Mouse (Mus musculus) adrenal gland, adult 18-20 months (tissue): ENCODE measurements around the gene Rnf169. TPM values are rescaled to one million over a fixed set of nuclear protein-coding genes. Genes with fewer than 3 reads are reported as not detected.
A peak's percentile ranks its signal among the peaks of the same experiment; 100 is the strongest.

Source experiments
- DNase-seq, 2 experiments: peaks; one replicate each; pipeline ENCODE4 v3.0.0; 2021 to 2022; ENCODE audit warnings: low spot score in 2 of 2
- long read RNA-seq, 2 experiments: library from polyadenylated mRNA; stranded (forward); transcript quantifications; one replicate each; pipeline ENCODE4 v2.0.0; 2021
- total RNA-seq, 2 experiments: library from RNA; stranded (reverse); gene quantifications; 1 replicate in 1 of 2; 2 replicates in 1 of 2; pipeline ENCODE4 v1.2.3; 2021

Rnf169 gene
- total RNA-seq: 10 to 100 TPM; 14.0 to 17.6 TPM
- long read RNA-seq, experiment 1: 0 reads
- long read RNA-seq, experiment 2, partial matches to known transcripts: 0 of 3 reads
- long read RNA-seq, experiment 2, other reads (novel, unspliced or antisense): 3 of 3 reads

GRCm38 (mm10) chr7:99980132-99980591, at the start of gene Rnf169:
Gene Rnf169 (minus strand): TSS chr7:99980448.
- peak; percentile 84 to 85 for DNase-seq

DNA sequence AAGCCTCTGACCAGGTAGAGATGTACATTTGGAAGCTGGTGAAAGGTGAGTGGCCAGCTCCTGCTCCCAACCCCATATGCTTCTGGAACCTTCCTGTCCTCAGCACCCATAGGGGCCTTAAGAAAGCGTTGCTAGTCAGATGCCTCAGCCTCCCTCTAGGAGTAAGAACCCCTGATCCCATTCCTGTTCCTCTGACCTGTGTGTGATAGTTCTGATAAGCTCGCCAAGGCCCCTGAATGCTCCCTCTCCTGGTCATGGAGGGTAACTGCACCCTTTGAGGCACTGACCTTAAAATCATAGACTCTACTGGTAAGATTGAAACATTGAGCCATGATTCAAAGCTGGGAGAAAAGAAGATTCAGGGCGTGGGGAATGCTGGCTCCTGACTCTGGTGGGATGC, 49.1 kb upstream of the Rnf169 start:
- no peak for DNase-seq

- DNase-seq: no peak
These were observed 47.1 kb upstream of the Rnf169 start for GRCm38 (mm10) chr7:100027353-100027752.

- no peak for DNase-seq
These were observed 36.8 kb upstream of the Rnf169 start for GRCm38 (mm10) chr7:100017056-100017455.

- peak in 1 of 2 experiments; percentile 32 for DNase-seq
These were observed 33.9 kb upstream of the Rnf169 start for GRCm38 (mm10) chr7:100014123-100014600.

- no peak for DNase-seq
These were observed 32.3 kb upstream of the Rnf169 start for GRCm38 (mm10) chr7:100012515-100012914.

DNA sequence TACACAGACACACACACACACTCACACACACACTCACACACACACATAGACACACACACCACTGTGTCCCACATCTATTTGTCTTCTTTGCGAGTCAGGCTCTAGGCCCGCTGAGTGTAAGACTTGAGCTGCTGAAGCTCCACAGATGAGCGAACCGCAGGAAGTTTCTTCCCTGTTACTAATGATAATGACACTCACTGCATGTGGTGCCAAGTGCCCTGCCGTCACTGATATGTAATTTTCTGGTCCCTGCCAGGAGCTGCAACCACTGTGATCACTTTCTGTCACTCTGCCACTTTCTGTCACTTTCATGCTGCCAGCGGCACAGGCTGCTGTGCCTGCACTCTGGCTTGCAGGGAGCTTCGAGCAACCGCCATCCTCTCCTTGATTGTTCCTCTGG, 31.8 kb upstream of the Rnf169 start:
- no peak for DNase-seq

GRCm38 (mm10) chr7:100010711-100011110, 30.5 kb upstream of the Rnf169 start:
- no peak for DNase-seq

DNA sequence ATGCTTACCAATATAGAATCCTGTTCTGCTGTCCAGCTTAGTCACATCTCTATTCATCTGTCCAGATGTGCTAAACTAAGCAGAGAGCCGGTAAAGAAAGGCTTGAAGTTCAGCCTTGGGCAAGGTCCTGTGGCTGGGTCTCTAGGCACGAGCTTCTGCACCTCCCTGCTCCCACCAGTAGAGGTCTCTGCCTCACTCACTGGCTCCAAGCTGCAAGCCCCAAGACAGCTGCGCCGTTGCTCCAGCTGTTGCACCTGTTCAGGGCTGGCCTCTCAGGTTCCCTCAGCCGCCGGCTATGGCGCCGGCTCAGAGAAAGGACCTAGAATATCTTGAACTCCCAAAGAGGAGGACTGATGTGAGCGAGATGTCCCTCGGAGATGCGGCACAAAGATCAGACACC, 29.4 kb upstream of the Rnf169 start:
- peak; percentile 55 to 62 for DNase-seq

GRCm38 (mm10) chr7:100008765-100009164, 28.5 kb upstream of the Rnf169 start:
- DNase-seq: no peak

DNA sequence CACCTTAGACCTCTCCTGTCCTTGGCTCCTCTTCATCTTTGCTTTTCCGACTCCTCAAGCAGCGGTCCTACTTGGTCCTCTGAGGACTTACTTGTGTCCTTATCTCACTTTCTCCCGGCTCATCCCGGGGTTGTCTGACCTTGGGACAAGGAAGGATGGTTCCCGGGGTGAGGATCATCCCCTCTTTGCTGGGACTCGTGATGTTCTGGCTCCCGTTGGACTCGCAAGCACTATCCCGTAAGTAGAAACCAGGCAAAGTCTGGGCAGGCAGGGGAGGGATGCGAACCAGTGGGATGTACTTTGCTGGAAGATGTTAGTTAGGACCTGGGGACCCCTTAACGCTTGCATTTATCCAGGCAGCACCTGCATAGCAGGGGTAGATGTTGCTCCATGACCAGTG, 26.2 kb upstream of the Rnf169 start:
- DNase-seq: no peak

DNA sequence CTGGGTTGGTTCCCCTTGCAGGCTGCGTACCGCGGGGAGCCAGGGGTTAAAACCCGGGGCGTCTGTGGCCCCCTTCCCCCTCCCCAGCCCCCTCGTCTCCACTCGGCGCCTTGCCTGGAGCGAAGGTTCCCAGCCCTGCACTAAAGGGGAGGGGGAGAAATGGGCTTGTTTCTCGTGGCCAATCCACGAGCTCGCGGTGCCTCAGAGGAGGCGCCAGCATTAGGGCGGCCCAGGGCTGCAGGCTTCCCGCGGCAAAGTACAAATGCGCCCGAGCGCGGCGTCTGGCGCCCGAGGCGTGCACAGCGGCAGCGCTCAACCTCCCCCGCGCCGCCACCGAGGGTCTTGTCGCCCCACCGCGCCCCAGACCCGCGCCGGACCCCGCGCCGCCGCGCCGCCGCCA, 25.5 kb upstream of the Rnf169 start, which contains the start of gene Chrdl2:
Chrdl2 (plus strand) TSS at position 383 of the 400 bp plus-strand sequence.
- peak in 1 of 2 experiments; percentile 27 for DNase-seq

DNA sequence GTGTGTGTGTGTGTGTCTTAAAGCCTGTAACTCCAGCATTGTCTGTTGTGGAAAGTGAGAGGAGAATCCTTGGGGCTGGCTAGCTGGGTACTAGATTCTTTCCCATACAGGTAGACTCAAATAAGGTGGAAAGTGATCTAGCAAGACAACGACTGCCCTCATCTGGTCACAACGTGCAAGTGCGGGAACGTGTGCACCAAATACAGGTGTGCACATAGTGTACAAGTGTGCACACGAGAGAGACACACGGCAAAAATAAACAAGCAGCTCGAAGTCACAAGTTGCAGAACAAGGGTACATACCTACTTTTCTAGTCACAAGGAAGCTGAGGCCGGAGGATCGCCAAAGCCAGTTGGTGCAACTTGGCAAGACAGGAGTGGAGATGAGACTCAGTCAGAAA, 23.5 kb upstream of the Rnf169 start:
- DNase-seq: no peak

GRCm38 (mm10) chr7:99998668-99999067, 18.4 kb upstream of the Rnf169 start:
- DNase-seq: no peak

DNA sequence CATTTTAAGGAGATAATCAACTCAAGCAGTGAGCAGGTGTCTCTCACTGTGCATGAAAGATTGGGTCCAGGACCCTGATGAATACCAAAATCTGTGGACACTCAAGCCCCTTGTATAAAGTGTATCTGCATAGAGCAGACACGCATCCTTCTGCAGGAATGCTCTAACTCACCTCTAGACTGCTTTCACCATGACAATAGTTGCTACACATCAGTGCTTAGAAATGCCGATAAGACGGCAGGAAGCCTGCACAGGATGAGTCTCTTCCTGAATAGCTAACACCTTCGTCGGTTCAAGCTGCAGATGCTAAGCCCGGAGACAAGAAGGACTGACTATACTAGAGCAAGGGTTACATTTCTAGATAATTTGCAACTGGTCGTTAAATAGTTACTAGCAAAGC, 14.9 kb upstream of the Rnf169 start:
- no peak for DNase-seq

- no peak for DNase-seq
These were observed 12.9 kb upstream of the Rnf169 start for GRCm38 (mm10) chr7:99993159-99993558.

DNA sequence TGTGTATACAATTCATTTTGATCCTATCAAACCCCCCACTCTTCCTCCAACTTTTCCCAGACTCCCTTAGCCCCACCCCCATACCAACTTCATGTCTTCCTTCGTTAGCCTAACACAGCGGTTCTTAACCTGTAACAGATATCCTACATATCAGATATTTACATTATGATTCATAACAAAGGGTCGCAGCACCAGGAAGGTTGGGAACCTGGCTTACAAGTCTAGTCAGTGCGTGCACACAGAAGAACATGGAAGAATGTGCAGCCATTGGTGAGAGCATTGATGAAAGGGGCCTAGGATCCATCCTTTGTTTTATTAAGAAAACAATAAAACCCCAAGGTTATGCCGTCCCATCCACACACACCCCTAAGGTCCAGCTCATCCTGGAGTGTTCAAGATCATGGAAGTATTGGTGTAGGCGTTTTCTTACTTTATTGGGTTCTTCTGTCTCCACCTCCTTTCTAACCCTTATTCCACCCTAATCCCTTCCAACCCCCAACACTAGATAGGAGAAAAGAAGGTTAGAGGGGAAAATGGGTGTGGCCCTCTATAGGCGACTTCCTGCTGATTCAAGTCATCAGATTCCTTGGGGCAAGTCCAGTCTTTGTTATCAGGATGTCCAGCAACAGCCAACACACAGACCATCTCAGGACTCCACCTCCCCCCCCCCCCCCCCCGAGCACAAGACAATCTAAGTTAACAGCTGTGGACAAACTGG, 10.9 kb upstream of the Rnf169 start:
- no peak for DNase-seq

DNA sequence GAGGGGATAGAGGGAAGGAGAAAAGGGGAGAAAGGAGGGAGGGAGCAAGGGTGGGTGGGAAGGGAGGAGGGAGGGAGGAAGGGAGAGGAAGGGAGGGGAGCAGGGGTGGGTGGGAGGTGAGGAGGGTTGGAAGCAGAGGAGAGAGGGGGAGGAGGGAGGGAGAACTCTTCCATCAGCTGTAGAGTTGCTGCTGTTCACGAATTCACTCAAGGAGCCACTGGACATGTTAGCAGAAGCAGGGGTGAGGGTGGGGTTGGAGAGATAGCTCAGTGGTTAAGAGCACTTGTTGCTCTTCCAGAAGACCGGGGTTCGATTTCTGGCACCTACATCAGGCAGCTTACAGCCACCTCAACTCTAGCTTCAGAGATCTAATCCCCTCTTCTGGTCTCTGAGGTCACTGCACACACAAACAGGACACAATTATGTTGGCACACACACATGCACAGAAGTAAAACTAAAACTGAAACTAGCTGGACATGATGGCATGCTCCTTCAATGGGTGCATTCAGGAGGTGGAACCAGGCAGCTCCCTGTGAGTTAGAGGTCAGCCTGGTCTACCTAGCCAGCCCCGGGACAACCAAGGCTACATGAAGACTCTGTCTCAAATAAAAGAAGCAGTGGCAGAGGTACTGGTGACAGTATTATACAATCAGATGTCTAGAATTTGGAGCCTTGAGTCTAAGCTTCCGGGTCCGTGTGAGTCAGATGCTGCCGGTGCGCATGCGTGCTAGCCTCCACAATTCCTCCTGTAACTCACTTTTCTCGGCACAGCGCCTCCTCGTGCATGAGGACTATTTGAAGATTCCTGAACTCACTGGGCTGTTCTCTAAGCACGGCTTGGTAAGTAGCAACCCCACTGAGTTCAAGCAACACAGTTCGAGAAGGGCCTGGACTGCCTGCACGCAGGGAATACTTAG, 9.9 kb upstream of the Rnf169 start:
- DNase-seq: peak in 1 of 2 experiments; percentile 45

GRCm38 (mm10) chr7:99988725-99989124, 8.5 kb upstream of the Rnf169 start:
- peak; percentile 64 to 65 for DNase-seq

- no peak for DNase-seq
These were observed 2.3 kb upstream of the Rnf169 start for GRCm38 (mm10) chr7:99982256-99983242.
